Mouse (Mus musculus) cerebellum, adult 9-11 months (tissue): ENCODE results near the gene Jmjd1c.

Experiments used
- DNase-seq: peaks from one replicate; pipeline ENCODE4 v3.0.0; 2022

The Jmjd1c gene

GRCm38 (mm10) chr10:67072600-67072999, 23.3 kb upstream of the Jmjd1c start:
- DNase-seq, result no peak

- DNase-seq, result no peak
These were observed 22.3 kb upstream of the Jmjd1c start for GRCm38 (mm10) chr10:67073577-67073976.

GRCm38 (mm10) chr10:67075931-67076878, 19.7 kb upstream of the Jmjd1c start:
- peak; percentile 95 for DNase-seq

- no peak for DNase-seq
These were observed 16.9 kb upstream of the Jmjd1c start for GRCm38 (mm10) chr10:67079030-67079429.

GRCm38 (mm10) chr10:67081206-67082007, 14.5 kb upstream of the Jmjd1c start:
- no peak for DNase-seq

- no peak for DNase-seq
These were observed 13.4 kb upstream of the Jmjd1c start for GRCm38 (mm10) chr10:67082531-67082930.

- DNase-seq, result peak; percentile 95
These were observed 12.3 kb upstream of the Jmjd1c start for GRCm38 (mm10) chr10:67083446-67084166.

GRCm38 (mm10) chr10:67085124-67085523, 10.8 kb upstream of the Jmjd1c start:
- DNase-seq, result peak; percentile 91

GRCm38 (mm10) chr10:67085916-67086315, 10.0 kb upstream of the Jmjd1c start:
- DNase-seq, result no peak

- no peak for DNase-seq
These were observed 8.3 kb upstream of the Jmjd1c start for GRCm38 (mm10) chr10:67087447-67088226.

- no peak for DNase-seq
These were observed 5.3 kb upstream of the Jmjd1c start for GRCm38 (mm10) chr10:67090611-67091010.

GRCm38 (mm10) chr10:67094922-67095321, 1.0 kb upstream of the Jmjd1c start:
- DNase-seq, result no peak

GRCm38 (mm10) chr10:67096621-67097436, 904 bp downstream of the Jmjd1c start, which contains the start of gene Reep3:
Reep3 (minus strand) TSS chr10:67096945.
- peak; percentile 81 for DNase-seq

GRCm38 (mm10) chr10:67097437-67098150, 1.7 kb downstream of the Jmjd1c start:
- no peak for DNase-seq

GRCm38 (mm10) chr10:67098408-67099050, 2.6 kb downstream of the Jmjd1c start:
- no peak for DNase-seq

- DNase-seq, result no peak
These were observed 3.4 kb downstream of the Jmjd1c start for GRCm38 (mm10) chr10:67099183-67099929.

GRCm38 (mm10) chr10:67100011-67100661, 4.2 kb downstream of the Jmjd1c start:
- no peak for DNase-seq

GRCm38 (mm10) chr10:67100831-67101251, 4.9 kb downstream of the Jmjd1c start:
- peak; percentile 67 for DNase-seq

- DNase-seq, result no peak
These were observed 8.6 kb downstream of the Jmjd1c start for GRCm38 (mm10) chr10:67104543-67104942.
